Mouse (Mus musculus): Measurements from ENCODE around the gene Ppp2r5c. TPM values are rescaled to one million over a fixed set of nuclear protein-coding genes. Genes with fewer than 3 reads are reported as not detected.

Gene Ppp2r5c
- total RNA-seq, 2 experiments from 2014 or later, result 126 to 128 TPM

Other genes starting within 250 kb of the Ppp2r5c start
- not detected for gene Dio3, start 168.1 kb upstream of the Ppp2r5c start, total RNA-seq (2021)
- 100 to 1,000 TPM; 172 to 173 TPM for gene Dync1h1, start 154.3 kb downstream of the Ppp2r5c start, total RNA-seq (2021)
- not detected for gene 1700001K19Rik, start 235.5 kb downstream of the Ppp2r5c start, total RNA-seq (2021)

All from heart, postnatal 4 days (tissue).